Mouse (Mus musculus): ENCODE results near the gene Tbkbp1. TPM values are rescaled to one million over a fixed set of nuclear protein-coding genes. Genes with fewer than 3 reads are reported as not detected.
A peak's percentile ranks its signal among the peaks of the same experiment; 100 is the strongest.
"Not testable (repeated sequence)": the region's sequence is repeated elsewhere in the genome, so short reads cannot be mapped to it uniquely, and the experiment has no call there.

Gene Tbkbp1
- 36.7 and 39.2 TPM in 2 replicates for polyA plus RNA-seq (2012; ENCODE audit: insufficient read depth, insufficient read length, missing spikeins)

DNA sequence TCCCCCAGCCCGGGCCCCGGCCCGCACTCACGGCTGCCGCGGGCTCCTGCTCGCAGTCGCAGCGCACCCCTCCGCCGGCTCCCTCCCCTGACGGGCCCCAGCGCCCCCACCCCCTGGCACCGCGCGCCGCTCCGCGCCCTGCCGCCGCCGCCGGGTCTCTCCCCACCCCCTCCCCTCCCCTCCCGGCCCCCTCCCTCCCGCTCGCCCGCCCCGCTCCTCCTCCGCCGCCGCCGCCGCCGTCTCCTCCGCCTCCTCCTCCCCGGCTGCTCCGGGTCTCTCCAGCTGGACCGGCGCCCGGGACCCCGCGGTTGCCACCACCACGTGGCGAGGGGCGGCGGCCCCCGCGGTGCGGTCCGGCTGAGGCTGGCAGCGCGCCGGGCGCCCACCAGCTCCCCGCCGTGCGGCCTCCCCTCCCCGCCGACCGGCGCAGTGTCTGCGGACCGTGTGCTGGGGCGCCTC is at the start of gene Tbkbp1:
TSS of gene Tbkbp1 (minus strand) at position 153 of the 459 bp plus-strand sequence.
- no peak for TF ChIP-seq POLR2A (IDR thresholded peaks at IDR 0.05; ENCODE audit: borderline replicate concordance, low read depth, low read length)
- no peak for TF ChIP-seq CTCF (IDR thresholded peaks at IDR 0.05; ENCODE audit: low read depth, low read length)
- Histone ChIP-seq H3K4me3 (ENCODE audit: insufficient read depth, low read length) (peak within 1 kb of the TSS; percentile 76), H3K4me1 (ENCODE audit: control insufficient read depth, insufficient read depth, low read length) (peaks cover 13% of the 10 kb centered on the region)

GRCm38 (mm10) chr11:97199519-97199918 is 48.2 kb upstream of the Tbkbp1 start:
- H3K4me3 ChIP-seq (ENCODE audit: insufficient read depth, low read length) = no peak overlapping the region
- H3K27ac ChIP-seq (ENCODE audit: insufficient read depth, low read depth, low read length) = no peak overlapping the region
- no peak for TF ChIP-seq POLR2A (IDR thresholded peaks at IDR 0.05; ENCODE audit: borderline replicate concordance, low read depth, low read length)
- TF ChIP-seq CTCF (IDR thresholded peaks at IDR 0.05; ENCODE audit: low read depth, low read length) = no peak
- peaks cover 9% of the 10 kb centered on the region for H3K4me1 ChIP-seq (ENCODE audit: control insufficient read depth, insufficient read depth, low read length)

More for the DNA sequence above, at the start of gene Tbkbp1:
- H3K27ac ChIP-seq (ENCODE audit: insufficient read depth, low read depth, low read length) = peak within 1 kb of the TSS; percentile 93

GRCm38 (mm10) chr11:97198601-97199000 is 47.3 kb upstream of the Tbkbp1 start:
- H3K4me1 ChIP-seq (ENCODE audit: control insufficient read depth, insufficient read depth, low read length) = peaks cover 9% of the 10 kb centered on the region
- no peak overlapping the region for H3K4me3 ChIP-seq (ENCODE audit: insufficient read depth, low read length)
- TF ChIP-seq CTCF (IDR thresholded peaks at IDR 0.05; ENCODE audit: low read depth, low read length) = peak; percentile 39
- no peak for TF ChIP-seq POLR2A (IDR thresholded peaks at IDR 0.05; ENCODE audit: borderline replicate concordance, low read depth, low read length)
- no peak overlapping the region for H3K27ac ChIP-seq (ENCODE audit: insufficient read depth, low read depth, low read length)

- TF ChIP-seq POLR2A (IDR thresholded peaks at IDR 0.05; ENCODE audit: borderline replicate concordance, low read depth, low read length) (no peak), CTCF (IDR thresholded peaks at IDR 0.05; ENCODE audit: low read depth, low read length) (no peak)
- no peak overlapping the region for H3K4me3 ChIP-seq (ENCODE audit: insufficient read depth, low read length)
- peaks cover 9% of the 10 kb centered on the region for H3K4me1 ChIP-seq (ENCODE audit: control insufficient read depth, insufficient read depth, low read length)
- no peak overlapping the region for H3K27ac ChIP-seq (ENCODE audit: insufficient read depth, low read depth, low read length)
Measured at GRCm38 (mm10) chr11:97197021-97197420, 45.7 kb upstream of the Tbkbp1 start.

DNA sequence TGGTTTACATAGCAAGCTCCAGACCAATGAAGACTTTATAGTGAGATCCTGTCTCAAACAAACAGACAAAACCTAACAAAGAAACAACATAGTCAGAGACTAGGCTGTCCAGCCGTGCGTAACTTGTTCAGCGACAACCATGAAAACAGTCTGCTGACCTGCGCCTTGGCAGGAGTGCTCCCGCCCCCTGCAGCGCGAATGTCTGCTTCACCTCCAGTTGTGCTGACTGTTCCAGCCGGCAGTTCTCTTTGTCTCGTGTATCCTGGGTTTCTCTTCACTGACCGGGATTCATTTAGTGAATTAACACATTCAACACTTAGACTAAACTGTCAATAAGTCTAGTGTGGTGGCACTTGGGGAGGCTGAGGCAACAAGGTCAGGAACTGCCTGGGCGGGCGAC is 45.2 kb upstream of the Tbkbp1 start:
- Histone ChIP-seq H3K4me1 (ENCODE audit: control insufficient read depth, insufficient read depth, low read length) (peaks cover 9% of the 10 kb centered on the region), H3K4me3 (ENCODE audit: insufficient read depth, low read length) (no peak overlapping the region), H3K27ac (ENCODE audit: insufficient read depth, low read depth, low read length) (no peak overlapping the region)
- TF ChIP-seq POLR2A (IDR thresholded peaks at IDR 0.05; ENCODE audit: borderline replicate concordance, low read depth, low read length) = no peak

DNA sequence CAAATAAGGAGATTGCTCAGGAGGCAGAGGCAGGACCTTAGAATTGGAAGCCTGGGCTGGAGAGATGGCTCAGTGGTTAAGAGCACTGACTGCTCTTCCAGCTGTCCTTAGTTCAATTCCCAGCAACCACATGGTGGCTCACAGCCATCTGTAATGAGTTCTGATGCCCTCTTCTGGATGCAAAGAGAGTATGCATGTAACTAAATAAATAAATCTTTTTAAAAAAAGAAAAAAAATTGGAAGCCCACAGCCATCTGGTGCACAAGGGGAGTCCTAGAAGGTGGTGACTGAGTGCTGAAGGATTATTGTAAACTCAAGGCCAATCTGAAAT is 41.3 kb upstream of the Tbkbp1 start:
- TF ChIP-seq POLR2A (IDR thresholded peaks at IDR 0.05; ENCODE audit: borderline replicate concordance, low read depth, low read length) (no peak), CTCF (IDR thresholded peaks at IDR 0.05; ENCODE audit: low read depth, low read length) (no peak)
- H3K27ac ChIP-seq (ENCODE audit: insufficient read depth, low read depth, low read length) = no peak overlapping the region

DNA sequence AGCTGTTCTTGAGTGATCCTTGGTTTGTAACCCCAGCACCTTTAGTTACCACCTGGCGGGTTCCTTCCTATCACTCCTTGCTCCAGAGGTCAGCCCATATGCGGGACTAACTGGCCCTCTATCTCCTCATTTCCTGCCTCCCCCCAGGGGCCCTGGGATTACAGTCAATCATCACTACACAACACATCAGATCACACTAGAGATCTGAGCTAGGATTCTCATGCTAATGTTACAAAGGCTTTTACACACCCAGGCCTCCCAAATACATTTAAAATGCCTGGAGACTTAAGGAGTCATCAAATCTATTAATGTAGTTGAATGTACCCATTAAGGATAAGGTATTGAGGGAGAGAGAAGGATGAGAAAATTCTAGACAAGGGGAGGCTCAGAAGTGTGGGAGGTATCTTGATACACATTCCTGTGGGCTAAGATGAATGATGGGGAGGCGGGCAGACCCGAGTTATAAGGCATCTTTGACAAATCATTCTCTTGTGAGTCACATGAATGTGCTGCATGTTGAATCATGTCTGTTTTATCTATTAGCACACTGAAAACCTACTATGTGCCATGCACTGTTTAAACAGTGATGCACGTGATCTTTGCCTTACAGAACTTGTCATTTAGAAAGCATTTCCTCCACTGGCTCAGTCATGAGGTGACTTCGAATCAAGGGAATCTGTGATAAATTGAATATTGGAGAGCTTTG is 40.8 kb upstream of the Tbkbp1 start:
- Histone ChIP-seq H3K27ac (ENCODE audit: insufficient read depth, low read depth, low read length) (no peak overlapping the region), H3K4me3 (ENCODE audit: insufficient read depth, low read length) (no peak overlapping the region), H3K4me1 (ENCODE audit: control insufficient read depth, insufficient read depth, low read length) (no peaks in the 10 kb centered on the region)
- no peak for TF ChIP-seq POLR2A (IDR thresholded peaks at IDR 0.05; ENCODE audit: borderline replicate concordance, low read depth, low read length)
- no peak for TF ChIP-seq CTCF (IDR thresholded peaks at IDR 0.05; ENCODE audit: low read depth, low read length)

More for the DNA sequence above, 41.3 kb upstream of the Tbkbp1 start:
- no peak overlapping the region for H3K4me3 ChIP-seq (ENCODE audit: insufficient read depth, low read length)
- H3K4me1 ChIP-seq (ENCODE audit: control insufficient read depth, insufficient read depth, low read length) = no peaks in the 10 kb centered on the region

- no peak for TF ChIP-seq CTCF (IDR thresholded peaks at IDR 0.05; ENCODE audit: low read depth, low read length)
- TF ChIP-seq POLR2A (IDR thresholded peaks at IDR 0.05; ENCODE audit: borderline replicate concordance, low read depth, low read length) = no peak
- no peak overlapping the region for H3K27ac ChIP-seq (ENCODE audit: insufficient read depth, low read depth, low read length)
- no peaks in the 10 kb centered on the region; the same call in 1 of the 2 replicates for H3K4me1 ChIP-seq (ENCODE audit: control insufficient read depth, insufficient read depth, low read length)
- no peak overlapping the region for H3K4me3 ChIP-seq (ENCODE audit: insufficient read depth, low read length)
Measured at GRCm38 (mm10) chr11:97190992-97191391, 39.7 kb upstream of the Tbkbp1 start.

DNA sequence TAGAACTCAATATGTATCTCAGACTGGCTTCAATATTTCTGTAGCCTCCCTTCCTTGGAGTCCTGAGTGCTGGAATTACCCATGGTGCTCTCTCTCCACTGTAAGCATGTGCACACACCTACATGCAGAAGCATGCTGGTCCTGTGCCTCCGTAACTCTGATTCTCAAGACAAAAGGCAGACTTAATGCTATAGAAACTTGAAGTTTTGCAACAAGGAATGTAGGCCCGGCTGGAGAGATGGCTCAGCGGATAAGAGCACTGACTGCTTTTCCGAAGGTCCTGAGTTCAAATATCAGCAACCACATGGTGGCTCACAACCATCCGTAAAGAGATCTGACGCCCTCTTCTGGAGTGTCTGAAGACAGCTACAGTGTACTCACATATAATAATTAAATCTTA is 38.4 kb upstream of the Tbkbp1 start:
- H3K4me3 ChIP-seq (ENCODE audit: insufficient read depth, low read length); H3K27ac ChIP-seq (ENCODE audit: insufficient read depth, low read depth, low read length); H3K4me1 ChIP-seq (ENCODE audit: control insufficient read depth, insufficient read depth, low read length): not testable (repeated sequence)

DNA sequence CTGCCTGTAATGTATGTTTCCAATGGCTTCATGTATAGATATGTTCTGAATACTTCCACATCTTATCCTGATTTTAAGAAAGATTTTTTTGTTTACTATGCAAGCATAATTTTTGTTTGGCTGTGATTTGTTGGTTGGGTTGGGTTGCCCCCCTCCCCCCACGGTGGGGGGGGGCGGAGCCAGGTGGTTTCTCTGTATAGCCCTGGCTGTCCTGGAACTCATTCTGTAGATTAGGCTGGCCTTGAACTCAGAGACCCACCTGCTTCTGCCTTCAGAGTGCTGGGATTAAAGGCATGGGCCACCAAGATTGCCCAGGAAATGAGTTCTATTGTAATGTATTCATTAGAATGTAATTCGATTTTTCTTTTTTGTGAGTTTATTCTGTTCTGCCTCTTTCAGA is 37.9 kb upstream of the Tbkbp1 start:
- H3K27ac ChIP-seq (ENCODE audit: insufficient read depth, low read depth, low read length) = peak overlapping the region; percentile 86; the same call in 1 of the 2 replicates
- H3K4me1 ChIP-seq (ENCODE audit: control insufficient read depth, insufficient read depth, low read length) = peaks cover 10% of the 10 kb centered on the region
- TF ChIP-seq POLR2A (IDR thresholded peaks at IDR 0.05; ENCODE audit: borderline replicate concordance, low read depth, low read length) (no peak), CTCF (IDR thresholded peaks at IDR 0.05; ENCODE audit: low read depth, low read length) (no peak)
- no peak overlapping the region for H3K4me3 ChIP-seq (ENCODE audit: insufficient read depth, low read length)

DNA sequence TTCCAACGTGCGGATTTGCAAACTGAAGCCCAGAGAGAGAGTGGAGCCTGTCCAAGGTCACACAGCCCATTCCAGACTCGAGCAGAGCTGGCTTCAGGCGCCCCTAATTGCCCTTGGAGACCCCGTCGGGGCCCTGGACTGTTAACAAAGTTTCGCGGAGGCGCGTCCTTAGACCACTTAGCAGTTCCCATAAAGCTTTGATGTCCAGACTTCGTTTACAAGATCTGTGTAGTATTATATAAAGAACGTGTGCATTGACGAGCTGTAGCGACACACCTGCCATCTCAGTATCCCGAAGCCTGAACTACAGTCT is 37.3 kb upstream of the Tbkbp1 start:
- TF ChIP-seq POLR2A (IDR thresholded peaks at IDR 0.05; ENCODE audit: borderline replicate concordance, low read depth, low read length) (no peak), CTCF (IDR thresholded peaks at IDR 0.05; ENCODE audit: low read depth, low read length) (no peak)
- Histone ChIP-seq H3K4me3 (ENCODE audit: insufficient read depth, low read length) (peak overlapping the region; percentile 62), H3K4me1 (ENCODE audit: control insufficient read depth, insufficient read depth, low read length) (peaks cover 12% of the 10 kb centered on the region), H3K27ac (ENCODE audit: insufficient read depth, low read depth, low read length) (peak overlapping the region; percentile 86)
